Mouse (Mus musculus): Measurements from ENCODE around the gene Hmg20a. TPM values are rescaled to one million over a fixed set of nuclear protein-coding genes. Genes with fewer than 3 reads are reported as not detected.

Hmg20a gene
- polyA plus RNA-seq (2015; fragmentation: Nextera tagmentation; extraction: Ambion mirVana), result 11.5 and 12.8 TPM in 2 replicates

- peaks cover 48% of the 10 kb centered on the region for H3K4me1 ChIP-seq (replicated peaks)
- H3K36me3 ChIP-seq (replicated peaks), result no peaks in the 10 kb centered on the region
- H3K27ac ChIP-seq (replicated peaks), result peak within 1 kb of the TSS; percentile 85
- no peaks in the 10 kb centered on the region for H3K9me3 ChIP-seq (replicated peaks)
- peak within 1 kb of the TSS; percentile 86 for H3K4me3 ChIP-seq (replicated peaks)
- WGBS (ENCODE audit: insufficient replicate concordance), result under 1% methylated on average over 59 of the region's 59 CpGs
- peak within 1 kb of the TSS; percentile 99 for H3K4me2 ChIP-seq
- ATAC-seq (ENCODE audit: insufficient read depth), result peak; percentile 97
- no peaks in the 10 kb centered on the region for H3K27me3 ChIP-seq
- peak within 1 kb of the TSS; percentile 87 for H3K9ac ChIP-seq
Measured at GRCm38 (mm10) chr9:56417948-56418737, at the start of gene Hmg20a, which contains the start of gene Peak1. Gene Hmg20a, plus strand, starts transcription at chr9:56418609. Gene Peak1, minus strand, starts transcription at chr9:56418067.

- H3K9ac ChIP-seq, result no peak overlapping the region
- no peaks in the 10 kb centered on the region for H3K9me3 ChIP-seq (replicated peaks)
- H3K4me2 ChIP-seq, result no peak overlapping the region
- no peak overlapping the region for H3K27ac ChIP-seq (replicated peaks)
- ATAC-seq (ENCODE audit: insufficient read depth), result no peak
- H3K36me3 ChIP-seq (replicated peaks), result no peaks in the 10 kb centered on the region
- no peak overlapping the region for H3K4me3 ChIP-seq (replicated peaks)
- 54% methylated on average over 3 of the region's 3 CpGs for WGBS (ENCODE audit: insufficient replicate concordance)
- no peaks in the 10 kb centered on the region for H3K27me3 ChIP-seq
- no peaks in the 10 kb centered on the region for H3K4me1 ChIP-seq (replicated peaks)
Measured at GRCm38 (mm10) chr9:56368814-56369213, 49.6 kb upstream of the Hmg20a start.

DNA sequence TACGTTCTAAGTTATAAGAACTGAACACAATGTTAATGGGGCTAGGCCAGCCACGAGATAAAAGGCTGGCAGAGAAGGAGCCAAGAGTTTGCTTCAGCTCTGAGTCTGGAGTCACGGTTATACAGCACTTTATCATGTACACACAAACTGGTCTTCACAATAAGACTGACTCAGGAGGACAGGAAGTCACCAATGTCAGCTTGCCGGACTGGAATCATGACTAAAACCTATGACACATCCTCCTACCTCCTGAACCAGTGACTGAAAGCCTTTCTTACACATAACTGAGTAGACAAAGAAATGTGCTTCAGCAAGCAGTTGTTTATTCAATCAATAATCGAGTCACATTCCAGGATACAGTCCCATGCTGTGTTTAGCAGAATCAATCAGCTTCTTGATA lies 47.7 kb upstream of the Hmg20a start:
- no peak overlapping the region for H3K4me3 ChIP-seq (replicated peaks)
- no peak overlapping the region for H3K4me2 ChIP-seq
- H3K4me1 ChIP-seq (replicated peaks), result no peaks in the 10 kb centered on the region
- H3K36me3 ChIP-seq (replicated peaks), result no peaks in the 10 kb centered on the region
- H3K27me3 ChIP-seq, result no peaks in the 10 kb centered on the region
- no peak for ATAC-seq (ENCODE audit: insufficient read depth)
- H3K9ac ChIP-seq, result no peak overlapping the region
- no peaks in the 10 kb centered on the region for H3K9me3 ChIP-seq (replicated peaks)
- WGBS (ENCODE audit: insufficient replicate concordance), result 33% methylated on average over 5 of the region's 5 CpGs
- no peak overlapping the region for H3K27ac ChIP-seq (replicated peaks)

DNA sequence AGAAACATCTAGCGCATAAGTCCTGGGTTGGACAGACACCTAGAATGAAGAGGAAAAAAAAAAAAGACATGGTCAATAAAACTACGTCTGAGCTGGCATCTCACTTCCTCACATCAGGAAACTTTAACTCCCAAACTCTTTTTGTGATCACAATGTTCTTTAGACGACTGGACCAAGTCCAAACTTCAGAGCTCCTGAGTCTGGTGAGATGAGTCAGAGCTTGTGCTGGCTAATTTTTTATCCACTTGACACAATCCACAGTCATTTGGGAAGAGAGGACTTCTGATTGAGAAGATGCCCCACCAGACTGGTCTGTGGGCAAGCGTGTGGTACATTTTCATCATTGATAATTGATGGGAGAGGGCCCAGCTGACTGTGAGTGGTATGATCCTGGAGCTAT lies 44.0 kb upstream of the Hmg20a start:
- no peaks in the 10 kb centered on the region for H3K36me3 ChIP-seq (replicated peaks)
- no peak overlapping the region for H3K9ac ChIP-seq
- H3K27me3 ChIP-seq, result no peaks in the 10 kb centered on the region
- H3K4me1 ChIP-seq (replicated peaks), result no peaks in the 10 kb centered on the region
- no peak overlapping the region for H3K27ac ChIP-seq (replicated peaks)
- no peak overlapping the region for H3K4me2 ChIP-seq
- no peaks in the 10 kb centered on the region for H3K9me3 ChIP-seq (replicated peaks)
- H3K4me3 ChIP-seq (replicated peaks), result no peak overlapping the region
- WGBS (ENCODE audit: insufficient replicate concordance), result 56% methylated on average over 4 of the region's 4 CpGs
- ATAC-seq (ENCODE audit: insufficient read depth), result no peak

GRCm38 (mm10) chr9:56382786-56383185 lies 35.6 kb upstream of the Hmg20a start:
- H3K27me3 ChIP-seq, result no peaks in the 10 kb centered on the region
- H3K9ac ChIP-seq, result no peak overlapping the region
- 58% methylated on average over 1 of the region's 1 CpGs for WGBS (ENCODE audit: insufficient replicate concordance)
- H3K4me2 ChIP-seq, result no peak overlapping the region
- no peaks in the 10 kb centered on the region for H3K36me3 ChIP-seq (replicated peaks)
- no peaks in the 10 kb centered on the region for H3K9me3 ChIP-seq (replicated peaks)
- H3K4me3 ChIP-seq (replicated peaks), result no peak overlapping the region
- H3K27ac ChIP-seq (replicated peaks), result no peak overlapping the region
- H3K4me1 ChIP-seq (replicated peaks), result no peaks in the 10 kb centered on the region
- ATAC-seq (ENCODE audit: insufficient read depth), result no peak

DNA sequence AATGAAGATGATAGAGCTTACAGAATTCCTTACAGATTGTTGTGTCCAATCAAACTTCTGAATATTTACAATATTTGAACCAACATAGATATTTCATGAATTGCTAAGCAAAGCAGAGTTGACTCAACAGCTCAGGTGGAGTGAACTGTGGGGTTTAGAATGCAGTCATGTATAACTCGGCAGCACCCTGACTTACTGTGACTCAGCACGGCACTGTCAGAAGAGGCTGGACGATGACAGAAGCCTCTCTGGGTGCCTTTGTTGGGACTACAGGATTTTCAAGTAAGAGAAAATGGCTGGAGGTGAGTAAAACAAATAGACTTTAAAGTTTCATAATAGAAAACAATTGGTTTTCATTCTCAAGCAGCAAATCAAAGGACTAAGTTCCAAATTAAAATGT lies 25.6 kb upstream of the Hmg20a start:
- Histone ChIP-seq H3K27ac (replicated peaks) (no peak overlapping the region), H3K4me2 (no peak overlapping the region), H3K27me3 (no peaks in the 10 kb centered on the region), H3K4me3 (replicated peaks) (no peak overlapping the region), H3K9ac (no peak overlapping the region), H3K4me1 (replicated peaks) (no peaks in the 10 kb centered on the region), H3K9me3 (replicated peaks) (no peaks in the 10 kb centered on the region), H3K36me3 (replicated peaks) (no peaks in the 10 kb centered on the region)
- no peak for ATAC-seq (ENCODE audit: insufficient read depth)
- WGBS (ENCODE audit: insufficient replicate concordance), result 53% methylated on average over 3 of the region's 3 CpGs

GRCm38 (mm10) chr9:56396306-56396705 lies 22.1 kb upstream of the Hmg20a start:
- 29% methylated on average over 1 of the region's 1 CpGs for WGBS (ENCODE audit: insufficient replicate concordance)
- Histone ChIP-seq H3K27me3 (no peaks in the 10 kb centered on the region), H3K4me3 (replicated peaks) (no peak overlapping the region), H3K27ac (replicated peaks) (no peak overlapping the region), H3K9ac (no peak overlapping the region), H3K4me1 (replicated peaks) (no peaks in the 10 kb centered on the region), H3K9me3 (replicated peaks) (no peaks in the 10 kb centered on the region), H3K36me3 (replicated peaks) (no peaks in the 10 kb centered on the region), H3K4me2 (no peak overlapping the region)
- no peak for ATAC-seq (ENCODE audit: insufficient read depth)

DNA sequence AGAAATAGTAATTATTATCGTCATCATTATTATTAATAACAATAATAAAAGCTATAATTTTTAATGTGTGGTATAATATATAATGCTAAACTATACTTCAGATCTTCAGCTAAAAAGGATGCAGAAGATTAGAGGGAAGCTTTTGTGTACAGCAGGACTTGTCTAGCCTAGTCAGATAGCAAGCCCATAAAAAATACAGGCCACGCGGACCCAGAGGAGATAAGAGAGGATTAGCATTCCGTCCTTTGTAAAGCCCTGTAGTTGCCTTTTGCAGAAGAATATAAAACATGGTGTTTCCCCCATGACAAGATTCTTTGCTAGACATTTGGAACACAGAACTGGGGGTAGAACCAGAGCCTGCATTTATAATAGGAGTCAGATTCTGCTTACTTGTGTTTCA lies 13.8 kb upstream of the Hmg20a start:
- Histone ChIP-seq H3K9ac (no peak overlapping the region), H3K4me2 (no peak overlapping the region), H3K4me1 (replicated peaks) (no peaks in the 10 kb centered on the region), H3K4me3 (replicated peaks) (no peak overlapping the region), H3K36me3 (replicated peaks) (no peaks in the 10 kb centered on the region), H3K27ac (replicated peaks) (no peak overlapping the region), H3K27me3 (no peaks in the 10 kb centered on the region), H3K9me3 (replicated peaks) (no peaks in the 10 kb centered on the region)
- 36% methylated on average over 4 of the region's 4 CpGs for WGBS (ENCODE audit: insufficient replicate concordance)
- ATAC-seq (ENCODE audit: insufficient read depth), result no peak

GRCm38 (mm10) chr9:56409928-56410327 lies 8.5 kb upstream of the Hmg20a start:
- 34% methylated on average over 2 of the region's 2 CpGs for WGBS (ENCODE audit: insufficient replicate concordance)
- Histone ChIP-seq H3K27me3 (no peaks in the 10 kb centered on the region), H3K36me3 (replicated peaks) (no peaks in the 10 kb centered on the region), H3K9ac (no peak overlapping the region), H3K27ac (replicated peaks) (no peak overlapping the region), H3K4me2 (no peak overlapping the region), H3K9me3 (replicated peaks) (no peaks in the 10 kb centered on the region), H3K4me3 (replicated peaks) (no peak overlapping the region), H3K4me1 (replicated peaks) (0 out of 2 replicates have a peak, but pooled peaks cover 5% of the 10 kb centered on the region)
- no peak for ATAC-seq (ENCODE audit: insufficient read depth)

- WGBS (ENCODE audit: insufficient replicate concordance), result 16% methylated on average over 1 of the region's 1 CpGs
- ATAC-seq (ENCODE audit: insufficient read depth), result no peak
- Histone ChIP-seq H3K4me1 (replicated peaks) (peaks cover 31% of the 10 kb centered on the region), H3K27me3 (no peaks in the 10 kb centered on the region), H3K9ac (no peak overlapping the region), H3K4me2 (no peak overlapping the region), H3K27ac (replicated peaks) (no peak overlapping the region), H3K9me3 (replicated peaks) (no peaks in the 10 kb centered on the region), H3K36me3 (replicated peaks) (no peaks in the 10 kb centered on the region), H3K4me3 (replicated peaks) (no peak overlapping the region)
Measured at GRCm38 (mm10) chr9:56412716-56413115, 5.7 kb upstream of the Hmg20a start.

DNA sequence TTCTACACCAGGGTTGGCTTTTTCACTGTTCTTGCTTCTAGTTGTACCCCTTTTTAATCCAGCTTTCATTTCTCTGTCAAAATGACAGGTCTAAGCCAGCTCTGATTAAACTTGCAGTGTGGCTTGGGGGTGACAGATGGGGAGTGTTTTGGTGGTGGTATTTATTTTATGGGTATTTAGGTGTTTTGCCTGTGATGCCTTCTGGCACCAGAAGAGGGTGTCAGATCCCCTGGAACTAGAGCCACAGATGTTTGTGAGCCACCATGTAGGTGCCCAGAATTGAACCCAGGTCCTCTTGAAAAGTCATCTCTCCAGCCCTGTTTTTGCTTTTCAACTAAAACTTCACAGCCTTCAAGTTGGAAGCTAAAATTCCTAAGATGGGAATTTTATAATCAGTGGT lies 4.1 kb upstream of the Hmg20a start:
- Histone ChIP-seq H3K27me3 (no peaks in the 10 kb centered on the region), H3K4me3 (replicated peaks) (no peak overlapping the region), H3K36me3 (replicated peaks) (no peaks in the 10 kb centered on the region), H3K4me1 (replicated peaks) (peaks cover 34% of the 10 kb centered on the region), H3K9me3 (replicated peaks) (no peaks in the 10 kb centered on the region), H3K27ac (replicated peaks) (no peak overlapping the region), H3K4me2 (no peak overlapping the region), H3K9ac (no peak overlapping the region)
- ATAC-seq (ENCODE audit: insufficient read depth), result no peak

GRCm38 (mm10) chr9:56415393-56415792 lies 3.0 kb upstream of the Hmg20a start:
- WGBS (ENCODE audit: insufficient replicate concordance), result 73% methylated on average over 1 of the region's 1 CpGs
- H3K4me3 ChIP-seq (replicated peaks), result no peak overlapping the region
- no peaks in the 10 kb centered on the region for H3K9me3 ChIP-seq (replicated peaks)
- H3K27me3 ChIP-seq, result no peaks in the 10 kb centered on the region
- H3K4me2 ChIP-seq, result peak overlapping the region; percentile 13; the same call in 1 of the 2 replicates
- ATAC-seq (ENCODE audit: insufficient read depth), result no peak
- peaks cover 42% of the 10 kb centered on the region for H3K4me1 ChIP-seq (replicated peaks)
- no peaks in the 10 kb centered on the region for H3K36me3 ChIP-seq (replicated peaks)
- no peak overlapping the region for H3K27ac ChIP-seq (replicated peaks)
- no peak overlapping the region for H3K9ac ChIP-seq
